Mouse (Mus musculus) cerebellum, adult 2 months (tissue): ENCODE results near the gene Nfkbil1.

Experiments
- CTCF ChIP-seq: fragments of 200-500 bp; IDR thresholded peaks from 2 replicates; pipeline ENCODE4 v1.5.1; 2011; ENCODE audit warnings: low read depth, mild to moderate bottlenecking, control low read depth, low read length, moderate library complexity, borderline replicate concordance; ENCODE audit not compliant: insufficient read depth
- POLR2A ChIP-seq: fragments of 200-500 bp; IDR thresholded peaks from 2 replicates; pipeline ENCODE4 v1.6.1; 2011; ENCODE audit warnings: low read length, control low read depth, borderline replicate concordance; ENCODE audit not compliant: insufficient read depth

- TF ChIP-seq POLR2A: no peak
- no peak for TF ChIP-seq CTCF
These were observed 16.4 kb upstream of the Nfkbil1 start for GRCm38 (mm10) chr17:35251981-35252380.
